Mouse (Mus musculus) 3134 (cell line): Measurements from ENCODE around the gene Smarca4.

Experiments used
- DNase-seq: peaks from one replicate; pipeline ENCODE4 v3.0.0-alpha.2; 2011; ENCODE audit warnings: low spot score; ENCODE audit not compliant: insufficient read length; ENCODE audit errors: extremely low read depth

Gene Smarca4

GRCm38 (mm10) chr9:21706586-21707265 lies 90.8 kb downstream of the Smarca4 start:
- no peak for DNase-seq

DNA sequence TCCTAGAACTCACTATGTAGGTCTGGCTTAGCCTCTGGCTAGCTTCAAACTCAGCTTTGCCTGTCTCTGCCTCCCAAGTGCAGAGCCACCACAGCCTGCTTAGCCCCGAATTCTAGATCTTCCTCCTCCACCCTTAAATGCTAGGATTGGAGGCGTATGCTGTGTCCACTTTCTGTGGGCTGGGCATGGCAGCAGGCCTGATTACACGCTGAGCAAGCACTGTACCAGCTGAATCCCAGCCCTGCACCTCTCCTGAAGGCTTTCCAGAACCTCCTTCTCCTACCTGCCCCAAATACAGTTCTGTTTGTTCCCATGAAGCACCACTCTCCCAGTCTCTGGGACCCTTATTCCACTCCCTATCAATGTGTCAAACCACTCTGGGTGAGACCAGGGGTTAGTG lies 93.4 kb downstream of the Smarca4 start:
- DNase-seq = no peak

DNA sequence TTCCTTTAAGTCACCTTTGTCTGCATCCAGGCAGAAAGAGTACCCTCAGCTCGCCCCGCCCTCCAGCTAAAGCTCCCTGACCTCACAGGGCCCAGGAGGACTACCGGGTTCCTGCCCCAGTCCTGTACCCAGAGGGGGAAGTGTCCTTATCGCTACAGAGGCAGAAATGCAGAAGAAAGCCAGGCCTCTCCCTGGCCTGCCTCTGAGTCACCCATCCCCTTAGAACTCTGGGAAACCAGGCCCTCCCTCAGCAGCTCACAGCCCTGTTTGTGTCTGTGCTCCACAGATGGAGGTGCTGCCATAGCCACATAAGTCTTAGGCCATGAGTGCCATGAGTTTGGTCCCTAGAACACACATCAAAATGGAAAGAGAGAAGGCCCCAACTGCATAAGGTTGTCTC lies 99.3 kb downstream of the Smarca4 start:
- DNase-seq = peak; percentile 48

DNA sequence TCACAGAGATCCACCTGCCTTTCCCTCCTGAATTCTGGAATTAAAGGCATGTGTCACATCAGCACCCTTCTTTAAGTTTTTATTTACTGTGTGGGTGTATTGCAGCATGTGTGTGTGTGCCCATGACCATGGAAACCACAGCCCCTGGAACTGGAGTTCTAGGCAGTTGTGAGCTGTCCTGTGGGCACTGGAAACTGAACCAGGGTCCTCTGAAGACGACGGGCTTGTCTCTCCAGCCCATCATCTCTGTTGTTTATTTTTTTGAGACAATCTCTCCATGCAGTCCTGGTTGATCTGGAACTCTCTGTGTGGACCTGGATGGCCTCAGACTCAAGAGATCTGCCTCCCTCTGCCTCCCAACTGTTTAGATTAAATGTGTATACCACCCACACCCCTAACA lies 101.0 kb downstream of the Smarca4 start:
- DNase-seq = no peak

DNA sequence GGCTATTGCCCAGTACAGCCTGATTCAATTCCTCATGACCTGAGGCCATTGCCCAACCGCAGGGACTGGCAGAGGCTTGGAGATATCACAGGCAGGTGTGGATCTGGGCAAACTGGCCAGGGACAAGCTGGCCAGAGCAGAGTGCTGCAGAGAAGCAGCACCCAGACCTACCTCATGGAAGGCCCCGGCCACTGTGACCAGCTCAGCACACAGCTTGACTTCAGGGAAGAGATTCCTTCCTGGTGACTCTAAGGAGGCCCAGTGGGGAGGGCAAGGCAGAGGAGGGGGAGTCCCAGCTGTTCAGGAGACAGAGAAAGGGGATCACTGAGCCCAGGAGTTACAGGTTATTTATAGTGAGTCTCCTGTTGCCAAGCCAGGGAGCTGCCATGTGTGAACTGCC lies 105.1 kb downstream of the Smarca4 start:
- DNase-seq = no peak

GRCm38 (mm10) chr9:21723377-21724146 lies 107.6 kb downstream of the Smarca4 start, which contains the start of gene Ldlr:
Gene Ldlr (plus strand): TSS chr9:21723483.
- peak; percentile 90 for DNase-seq

GRCm38 (mm10) chr9:21724147-21724536 lies 108.2 kb downstream of the Smarca4 start:
- DNase-seq = peak; percentile 96

DNA sequence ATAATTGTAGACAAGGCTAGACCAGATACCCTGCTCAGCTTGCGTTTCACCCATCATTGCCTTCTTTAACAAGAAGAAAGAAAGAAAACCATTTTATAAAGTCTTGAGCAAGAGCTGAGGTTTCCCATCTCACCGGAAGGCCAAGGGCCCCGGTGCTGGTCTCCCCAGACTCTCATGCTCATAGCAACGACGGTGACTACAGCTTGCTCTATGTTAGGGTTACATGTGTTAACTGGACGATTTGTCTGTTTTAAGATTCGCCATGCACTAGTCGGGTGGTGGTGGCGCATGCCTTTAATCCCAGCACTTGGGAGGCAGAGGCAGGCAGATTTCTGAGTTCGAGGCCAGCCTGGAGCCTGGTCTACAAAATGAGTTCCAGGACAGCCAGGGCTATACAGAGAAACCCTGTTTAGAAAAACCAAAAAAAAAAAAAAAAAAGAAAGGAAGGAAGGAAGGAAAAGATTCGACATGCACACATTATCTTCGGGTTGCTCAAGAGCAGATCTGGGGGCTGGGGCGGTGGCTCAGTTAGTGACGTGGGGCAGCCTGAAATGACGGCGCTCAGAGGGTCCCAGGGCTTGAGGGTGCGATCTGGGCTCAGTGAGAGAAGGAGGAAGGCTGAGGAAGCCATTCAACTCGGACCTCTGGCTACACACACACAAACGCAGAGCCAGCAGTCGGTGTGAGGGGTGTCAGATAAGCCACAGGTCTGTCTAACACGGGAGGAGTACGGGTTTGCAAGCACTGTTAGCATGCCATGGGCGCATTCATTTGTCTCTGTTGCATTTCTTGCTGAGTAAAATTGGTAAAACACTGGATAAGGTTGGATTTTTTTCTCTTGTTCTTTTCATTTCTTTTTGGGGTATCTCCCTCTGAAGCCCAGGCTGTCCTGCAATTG lies 109.5 kb downstream of the Smarca4 start:
- no peak for DNase-seq

GRCm38 (mm10) chr9:21726218-21726975 lies 110.4 kb downstream of the Smarca4 start:
- no peak for DNase-seq

DNA sequence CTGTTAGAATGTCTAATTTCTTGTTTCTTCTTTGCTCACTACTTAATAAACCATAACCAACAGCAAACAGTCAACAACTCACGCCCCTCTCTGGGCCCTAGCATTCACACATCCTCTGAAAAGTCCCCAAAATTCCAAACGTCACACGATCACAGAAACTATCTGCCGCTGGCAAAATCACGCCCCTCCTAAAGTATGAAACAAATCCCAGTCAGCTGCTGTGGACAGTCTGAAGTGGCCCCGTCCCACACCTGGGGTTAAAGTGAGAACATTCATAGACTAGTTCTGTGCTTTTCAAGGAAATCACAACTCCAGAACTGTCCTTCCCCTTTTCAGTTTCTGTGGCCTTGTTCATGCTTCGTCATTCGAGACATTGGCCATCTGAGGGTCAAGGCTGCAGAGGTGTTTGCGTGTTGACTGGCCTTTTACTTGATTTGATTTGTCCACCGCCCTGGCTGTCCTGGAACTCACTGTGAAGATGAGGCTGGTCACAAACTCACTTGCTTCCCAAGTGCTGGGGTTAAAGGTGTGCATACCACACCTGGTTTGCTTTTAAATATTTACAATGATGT lies 112.4 kb downstream of the Smarca4 start:
- DNase-seq = no peak

DNA sequence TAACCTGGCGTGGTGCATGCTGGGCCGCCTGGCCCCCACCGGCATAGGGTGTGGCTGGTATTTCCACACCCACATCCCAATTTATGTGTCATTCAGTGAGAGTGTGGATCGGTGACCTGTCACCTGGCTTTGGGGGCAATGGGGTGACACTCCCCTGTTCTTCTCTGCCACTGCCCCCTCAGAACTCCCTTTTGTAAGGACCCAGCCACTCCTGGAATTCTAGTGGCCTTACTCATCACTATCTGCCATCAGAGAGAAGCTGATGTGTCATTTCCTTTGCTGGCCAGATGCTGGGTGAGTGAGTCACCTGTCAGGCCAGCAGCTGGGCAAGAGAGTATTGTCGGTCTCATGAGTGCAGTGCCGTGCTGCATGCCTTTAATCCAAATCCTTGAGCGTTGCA lies 113.3 kb downstream of the Smarca4 start:
- DNase-seq = peak; percentile 91

DNA sequence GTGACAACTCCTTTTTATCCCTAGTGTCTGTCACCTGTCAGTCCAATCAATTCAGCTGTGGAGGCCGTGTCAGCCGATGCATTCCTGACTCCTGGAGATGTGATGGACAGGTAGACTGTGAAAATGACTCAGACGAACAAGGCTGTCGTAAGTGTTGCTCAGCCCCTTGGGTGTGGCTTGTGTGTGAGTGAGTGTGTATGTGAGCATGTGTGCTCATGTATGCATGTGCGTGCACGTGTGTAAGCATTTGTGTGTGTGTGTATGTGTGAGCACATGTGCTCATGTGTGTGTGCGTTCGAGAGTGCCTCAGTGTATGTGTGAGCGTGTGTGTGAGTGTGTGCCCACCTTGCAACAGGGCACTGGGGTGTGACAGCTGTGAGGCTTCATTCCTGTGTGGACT lies 116.3 kb downstream of the Smarca4 start:
- DNase-seq = no peak

DNA sequence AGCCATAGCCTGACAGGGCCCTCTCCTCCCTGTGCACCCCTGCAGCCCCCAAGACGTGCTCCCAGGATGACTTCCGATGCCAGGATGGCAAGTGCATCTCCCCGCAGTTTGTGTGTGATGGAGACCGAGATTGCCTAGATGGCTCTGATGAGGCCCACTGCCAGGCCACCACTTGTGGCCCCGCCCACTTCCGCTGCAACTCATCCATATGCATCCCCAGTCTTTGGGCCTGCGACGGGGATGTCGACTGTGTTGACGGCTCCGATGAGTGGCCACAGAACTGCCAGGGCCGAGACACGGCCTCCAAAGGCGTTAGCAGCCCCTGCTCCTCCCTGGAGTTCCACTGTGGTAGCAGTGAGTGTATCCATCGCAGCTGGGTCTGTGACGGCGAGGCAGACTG lies 117.5 kb downstream of the Smarca4 start:
- DNase-seq = no peak

DNA sequence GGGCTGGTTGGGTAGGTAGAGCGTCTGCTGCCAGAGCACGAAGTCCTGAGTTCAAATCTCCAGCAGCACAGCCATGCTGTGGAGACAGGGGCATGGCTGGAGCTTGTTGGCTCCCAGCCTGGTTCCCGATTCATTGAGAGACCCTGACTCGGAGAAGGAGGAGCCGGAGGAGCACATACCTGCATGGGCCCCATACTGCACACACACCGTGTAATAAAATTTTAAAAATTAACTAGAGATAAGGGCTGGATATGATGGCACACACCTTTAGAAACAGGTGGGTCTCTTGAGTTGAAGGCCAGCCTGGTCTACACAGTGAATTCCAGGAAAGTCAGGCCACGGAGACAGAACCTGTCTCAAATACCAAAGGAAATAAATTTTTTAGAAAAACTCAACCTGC lies 118.0 kb downstream of the Smarca4 start:
- DNase-seq = no peak

DNA sequence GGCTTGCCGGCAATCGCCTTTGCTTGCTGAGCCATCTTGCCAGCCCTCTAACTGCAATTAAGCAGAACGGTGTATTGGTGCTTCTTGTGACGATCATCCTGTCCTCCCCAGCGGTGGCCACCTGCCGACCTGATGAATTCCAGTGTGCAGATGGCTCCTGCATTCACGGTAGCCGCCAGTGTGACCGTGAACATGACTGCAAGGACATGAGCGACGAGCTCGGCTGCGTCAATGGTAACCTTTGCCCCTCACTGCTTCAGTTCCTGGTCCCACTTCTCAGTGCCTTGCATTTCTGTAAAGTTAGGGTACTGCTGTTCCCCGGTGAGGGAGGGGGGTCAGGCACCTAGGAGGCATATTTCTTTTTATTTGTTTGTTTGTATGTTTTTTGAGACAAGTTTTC lies 119.2 kb downstream of the Smarca4 start:
- no peak for DNase-seq

DNA sequence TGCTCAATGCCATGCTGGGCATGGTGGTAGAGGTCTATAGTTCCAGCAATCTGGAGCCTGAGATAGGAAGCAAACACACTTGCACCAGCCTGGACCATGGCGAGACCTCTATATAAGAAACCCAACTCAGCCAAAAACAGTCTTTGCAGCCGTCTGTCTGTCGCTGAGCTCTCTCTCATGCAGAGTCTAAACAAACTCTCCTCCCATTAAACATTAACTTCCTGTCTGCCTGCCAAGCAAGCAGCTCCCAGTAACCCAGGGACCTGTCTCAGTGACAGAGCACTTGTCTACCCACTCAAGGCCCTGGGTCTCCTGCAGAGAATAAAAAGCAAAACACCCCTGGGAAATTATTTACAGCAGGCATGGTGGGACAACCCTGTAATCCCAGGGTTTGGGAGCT lies 120.6 kb downstream of the Smarca4 start:
- no peak for DNase-seq

DNA sequence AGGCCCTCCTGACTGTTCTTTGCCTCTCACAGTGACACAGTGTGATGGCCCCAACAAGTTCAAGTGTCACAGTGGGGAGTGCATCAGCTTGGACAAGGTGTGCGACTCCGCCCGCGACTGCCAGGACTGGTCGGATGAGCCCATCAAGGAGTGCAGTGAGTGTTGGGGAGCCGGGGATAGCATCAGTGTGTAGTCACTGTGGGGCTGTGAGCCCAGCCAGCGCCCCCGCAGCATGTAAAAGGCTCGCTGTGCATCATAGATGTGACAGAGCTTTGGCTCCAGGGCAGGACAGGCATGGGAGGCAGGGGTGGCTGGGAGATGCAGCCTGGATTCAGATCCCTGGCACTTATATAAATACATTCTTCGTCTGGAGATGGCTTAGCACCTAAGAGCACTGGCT lies 121.2 kb downstream of the Smarca4 start:
- DNase-seq = no peak

DNA sequence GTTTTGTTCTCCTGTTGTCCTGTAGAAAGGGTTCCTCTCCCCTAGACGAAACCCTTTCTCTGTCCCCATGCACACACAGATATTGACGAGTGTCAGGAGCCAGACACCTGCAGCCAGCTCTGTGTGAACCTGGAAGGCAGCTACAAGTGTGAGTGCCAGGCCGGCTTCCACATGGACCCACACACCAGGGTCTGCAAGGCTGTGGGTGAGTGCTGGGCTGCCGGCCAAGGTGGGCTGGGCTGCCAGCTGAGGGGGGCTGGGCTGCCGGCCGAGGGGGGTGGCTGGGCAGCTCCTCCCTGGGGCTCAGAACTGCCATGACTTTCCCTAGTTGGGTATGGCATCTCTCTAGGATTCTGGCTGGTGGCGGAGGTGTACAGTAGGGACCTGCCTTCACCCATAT lies 122.8 kb downstream of the Smarca4 start:
- no peak for DNase-seq

DNA sequence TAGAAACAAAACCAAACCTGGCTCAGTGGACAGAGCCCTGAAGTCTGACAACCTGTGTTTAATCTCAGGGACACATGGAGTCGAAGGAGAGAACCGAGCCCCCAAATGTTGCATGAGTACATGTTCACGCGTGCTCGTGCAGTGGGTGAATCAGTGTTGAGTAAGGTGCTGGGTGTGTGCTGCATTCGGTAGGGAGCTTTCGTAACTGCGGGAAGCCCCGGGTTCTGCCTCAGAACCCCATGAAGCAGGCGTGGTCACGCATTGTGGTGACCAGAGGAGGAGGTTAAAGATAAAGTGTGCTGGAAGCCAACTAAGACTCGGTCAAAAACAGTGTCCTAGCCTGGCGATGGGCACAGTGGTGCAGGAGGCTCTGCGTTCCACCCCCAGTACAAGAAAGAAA lies 124.5 kb downstream of the Smarca4 start:
- no peak for DNase-seq

DNA sequence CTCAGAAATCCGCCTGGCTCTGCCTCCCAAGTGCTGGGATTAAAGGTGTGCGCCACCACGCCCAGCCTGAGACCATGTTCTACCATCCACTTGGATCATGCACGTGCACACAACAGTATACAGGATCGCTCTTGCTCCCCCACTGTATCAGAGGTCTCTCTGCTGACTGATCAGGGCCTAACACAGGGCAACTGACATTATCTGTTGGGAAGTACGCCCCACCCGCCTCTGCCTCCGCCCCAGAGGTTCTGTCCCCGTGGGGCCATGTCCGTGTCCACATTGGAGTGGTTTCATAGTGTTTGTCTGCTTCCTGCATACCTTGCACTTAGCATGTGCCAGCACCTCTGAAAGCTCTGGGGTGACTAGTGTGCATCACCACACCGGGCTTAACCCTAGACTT lies 125.5 kb downstream of the Smarca4 start:
- no peak for DNase-seq
